Mouse (Mus musculus): Measurements from ENCODE around the gene Tifa.

GRCm38 (mm10) chr3:127837972-127838644 is 48.5 kb downstream of the Tifa start:
- TF ChIP-seq CTCF (IDR thresholded peaks at IDR 0.05; ENCODE audit: extremely low read depth, insufficient read depth, low read length) (no peak), POLR2A (IDR thresholded peaks at IDR 0.05; ENCODE audit: extremely low read depth, insufficient read depth, low read length) (no peak)
